Mouse (Mus musculus) thymus, adult 2 months (tissue): Measurements from ENCODE around the gene Hist1h3b. TPM values are rescaled to one million over a fixed set of nuclear protein-coding genes. Genes with fewer than 3 reads are reported as not detected.
A peak's percentile ranks its signal among the peaks of the same experiment; 100 is the strongest.

ENCODE experiments used
- DNase-seq: peaks from one replicate; pipeline ENCODE4 v3.0.0; 2021
- H3K27ac ChIP-seq: fragments of 200-500 bp; 2 replicates; pipeline ENCODE4 v1.5.1; 2012; ENCODE audit warnings: low read length, control low read depth; ENCODE audit not compliant: control insufficient read depth, insufficient read depth
- H3K27me3 ChIP-seq: fragments of 200-500 bp; 2 replicates; pipeline ENCODE4 v1.6.1; 2012; ENCODE audit warnings: mild to moderate bottlenecking, low read length, moderate library complexity, mixed read lengths; ENCODE audit not compliant: control insufficient read depth, insufficient read depth
- H3K36me3 ChIP-seq: fragments of 200-500 bp; 2 replicates; pipeline ENCODE4 v1.6.1; 2012; ENCODE audit warnings: mild to moderate bottlenecking, low read length, moderate library complexity; ENCODE audit not compliant: control insufficient read depth, insufficient read depth
- H3K4me1 ChIP-seq: fragments of 200-500 bp; replicated peaks from 2 replicates; pipeline ENCODE4 v1.6.1; 2012; ENCODE audit warnings: low read length; ENCODE audit not compliant: control insufficient read depth, insufficient read depth
- H3K4me3 ChIP-seq: fragments of 200-500 bp; 2 replicates; pipeline ENCODE4 v1.5.1; 2012; ENCODE audit warnings: mild to moderate bottlenecking, low read length, control low read depth, moderate library complexity; ENCODE audit not compliant: control insufficient read depth, insufficient read depth
- CTCF ChIP-seq: fragments of 200-500 bp; IDR thresholded peaks from 2 replicates; pipeline ENCODE4 v1.5.1; 2012; ENCODE audit warnings: mild to moderate bottlenecking, control low read depth, low read length, moderate library complexity, borderline replicate concordance; ENCODE audit not compliant: control insufficient read depth, poor library complexity, insufficient read depth; ENCODE audit errors: extremely low read depth
- POLR2A ChIP-seq: fragments of 200-500 bp; IDR thresholded peaks from 2 replicates; pipeline ENCODE4 v1.6.1; 2012; ENCODE audit warnings: mild to moderate bottlenecking, low read length, control low read depth, moderate library complexity; ENCODE audit not compliant: control insufficient read depth, poor library complexity, insufficient read depth; ENCODE audit errors: extremely low read depth
- WGBS: fragments of 180-500 bp; shearing (Covaris S2); methylation state at CpG from one replicate; pipeline ENCODE4 v1.1.7; 2018; 5-methylcytosine and 5-hydroxymethylcytosine counted together
- polyA plus RNA-seq: library from polyadenylated mRNA; depleted of rRNA; stranded (reverse); fragments of >200 nt; gene quantifications from 2 replicates; pipeline ENCODE4 v1.2.3, GENCODE M21; 2012

The Hist1h3b gene
- polyA plus RNA-seq, 1 experiment, result 529 TPM

DNA sequence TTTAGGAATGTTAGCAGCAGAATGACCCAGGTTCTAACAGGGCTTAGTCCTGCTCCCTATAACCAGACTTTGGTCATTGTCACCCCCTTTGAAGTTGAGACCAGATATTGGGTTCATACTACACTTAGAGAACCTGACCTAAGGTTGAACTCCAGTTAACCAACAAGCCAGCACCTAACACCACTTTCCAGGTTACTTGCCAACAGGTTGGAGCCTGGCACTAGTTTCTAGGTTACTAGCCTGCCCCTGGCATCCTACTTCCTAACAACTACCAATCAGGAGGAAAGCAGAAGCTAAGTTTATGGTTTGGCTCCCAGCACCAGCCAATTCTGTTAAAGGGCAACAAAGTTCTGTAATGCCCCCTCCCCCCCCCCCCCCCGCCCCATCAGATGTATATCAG lies 26.9 kb upstream of the Hist1h3b start:
- no peak for DNase-seq
- no peak for TF ChIP-seq POLR2A
- Histone ChIP-seq H3K4me3 (no peak overlapping the region), H3K4me1 (peaks cover 18% of the 10 kb centered on the region), H3K36me3 (no peaks in the 10 kb centered on the region), H3K27ac (no peak overlapping the region), H3K27me3 (no peaks in the 10 kb centered on the region)
- whole genome bisulfite sequencing, result 86% methylated on average over 1 of the region's 1 CpGs

DNA sequence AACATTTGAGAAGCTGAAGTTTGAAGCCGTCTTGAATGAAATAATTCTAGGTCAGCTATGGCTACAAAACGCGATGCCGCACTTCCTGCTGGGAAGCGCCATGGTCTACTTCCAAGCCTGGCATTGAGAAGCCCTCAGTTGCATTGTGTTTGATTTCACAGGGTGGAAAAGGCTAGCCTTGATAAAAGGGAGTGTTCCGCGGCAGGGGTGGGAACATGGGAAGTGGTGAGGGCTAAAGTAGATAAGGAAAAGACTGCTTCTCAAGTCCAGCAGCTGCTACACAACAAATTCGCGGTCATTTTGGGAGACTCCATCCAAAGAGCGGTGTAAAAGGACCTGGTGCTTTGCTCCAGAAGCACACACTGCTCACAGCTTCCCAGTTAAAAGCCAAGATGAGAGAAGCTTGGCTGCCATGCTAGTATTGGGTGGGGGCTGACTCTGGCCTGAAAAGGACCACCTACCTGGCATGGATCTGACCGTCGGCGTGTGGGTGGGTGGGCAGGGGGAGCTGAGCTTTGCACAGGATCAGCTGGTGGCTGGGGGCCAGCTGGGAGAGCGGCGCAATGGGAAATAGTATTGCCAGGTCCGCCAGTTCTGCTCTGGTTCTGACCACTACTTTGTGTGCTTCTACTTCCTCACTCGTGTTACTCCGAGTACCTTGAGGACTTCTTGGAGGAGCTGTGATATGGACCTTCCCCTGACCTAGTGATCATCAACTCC lies 23.4 kb upstream of the Hist1h3b start:
- Histone ChIP-seq H3K4me1 (peaks cover 18% of the 10 kb centered on the region), H3K27me3 (no peaks in the 10 kb centered on the region), H3K36me3 (no peaks in the 10 kb centered on the region), H3K4me3 (no peak overlapping the region), H3K27ac (peak overlapping the region; percentile 4; the same call in 1 of the 2 replicates)
- no peak for TF ChIP-seq CTCF
- no peak for TF ChIP-seq POLR2A
- 81% methylated on average over 18 of the region's 18 CpGs for WGBS
- DNase-seq, result no peak

DNA sequence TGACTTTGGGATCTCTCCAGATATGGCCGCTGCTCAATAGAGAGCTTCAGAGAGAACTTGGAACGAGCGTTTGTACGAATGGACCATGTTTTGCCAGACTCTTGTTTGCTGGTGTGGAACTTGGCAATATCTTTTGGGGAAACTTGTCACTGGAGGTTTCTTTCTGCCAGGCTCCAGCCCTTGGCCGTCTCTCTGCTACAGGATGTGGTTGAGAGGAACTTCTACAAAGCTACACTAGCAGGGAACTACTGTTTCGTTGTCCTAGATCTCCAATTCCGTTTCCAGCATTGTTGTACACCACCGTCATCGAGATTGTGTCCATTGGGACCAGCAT lies 22.9 kb upstream of the Hist1h3b start:
- Histone ChIP-seq H3K4me3 (no peak overlapping the region), H3K36me3 (no peaks in the 10 kb centered on the region), H3K27ac (peak overlapping the region; percentile 53), H3K27me3 (no peaks in the 10 kb centered on the region), H3K4me1 (peaks cover 18% of the 10 kb centered on the region)
- 18% methylated on average over 9 of the region's 9 CpGs for WGBS
- no peak for DNase-seq
- TF ChIP-seq CTCF (no peak), POLR2A (no peak)

DNA sequence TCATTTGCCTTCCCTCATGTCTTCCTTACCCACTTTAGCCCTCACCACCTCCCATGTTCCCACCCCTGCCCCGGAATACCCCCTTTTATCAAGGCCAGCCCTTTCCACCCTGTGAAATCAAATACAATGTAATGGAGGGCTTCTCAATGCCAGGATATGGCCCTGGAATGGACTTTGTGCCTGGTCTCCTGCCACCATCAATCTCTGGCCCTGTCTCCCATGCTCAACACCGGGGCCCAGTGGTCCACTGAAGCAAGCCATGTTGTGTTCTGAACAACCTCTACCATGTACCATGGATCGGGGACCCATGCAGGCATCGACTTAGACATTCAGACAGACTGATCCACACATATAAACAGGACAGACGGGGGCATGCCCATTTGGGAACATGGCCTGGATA lies 22.4 kb upstream of the Hist1h3b start:
- Histone ChIP-seq H3K27ac (peak overlapping the region; percentile 53; the same call in 1 of the 2 replicates), H3K4me3 (no peak overlapping the region), H3K27me3 (no peaks in the 10 kb centered on the region), H3K4me1 (peaks cover 18% of the 10 kb centered on the region), H3K36me3 (no peaks in the 10 kb centered on the region)
- DNase-seq, result no peak
- TF ChIP-seq POLR2A (no peak), CTCF (no peak)
- WGBS, result 96% methylated on average over 5 of the region's 5 CpGs

DNA sequence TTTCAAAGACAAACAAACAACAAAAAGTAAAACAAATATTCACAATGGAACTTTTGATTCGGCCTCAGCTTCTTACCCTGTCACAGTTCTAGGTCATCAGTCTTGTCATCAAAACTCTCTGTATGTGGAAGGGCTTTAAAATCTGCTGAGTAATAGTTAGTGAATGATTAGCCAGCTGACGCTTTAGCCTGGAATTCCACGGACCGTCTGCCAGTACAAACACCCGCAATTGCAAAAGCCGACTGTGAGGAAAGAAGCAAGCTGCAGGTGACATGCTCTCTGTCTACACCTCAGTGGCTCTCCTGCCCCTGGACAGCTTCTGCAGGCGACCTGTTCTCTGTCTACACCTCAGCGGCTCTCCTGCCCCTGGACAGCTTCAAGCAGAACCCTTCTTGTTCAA lies 21.6 kb upstream of the Hist1h3b start:
- no peaks in the 10 kb centered on the region for H3K36me3 ChIP-seq
- H3K27me3 ChIP-seq, result no peaks in the 10 kb centered on the region
- WGBS, result 90% methylated on average over 8 of the region's 8 CpGs
- H3K4me1 ChIP-seq, result peaks cover 18% of the 10 kb centered on the region
- DNase-seq, result no peak
- H3K4me3 ChIP-seq, result no peak overlapping the region
- no peak for TF ChIP-seq CTCF
- no peak overlapping the region for H3K27ac ChIP-seq

DNA sequence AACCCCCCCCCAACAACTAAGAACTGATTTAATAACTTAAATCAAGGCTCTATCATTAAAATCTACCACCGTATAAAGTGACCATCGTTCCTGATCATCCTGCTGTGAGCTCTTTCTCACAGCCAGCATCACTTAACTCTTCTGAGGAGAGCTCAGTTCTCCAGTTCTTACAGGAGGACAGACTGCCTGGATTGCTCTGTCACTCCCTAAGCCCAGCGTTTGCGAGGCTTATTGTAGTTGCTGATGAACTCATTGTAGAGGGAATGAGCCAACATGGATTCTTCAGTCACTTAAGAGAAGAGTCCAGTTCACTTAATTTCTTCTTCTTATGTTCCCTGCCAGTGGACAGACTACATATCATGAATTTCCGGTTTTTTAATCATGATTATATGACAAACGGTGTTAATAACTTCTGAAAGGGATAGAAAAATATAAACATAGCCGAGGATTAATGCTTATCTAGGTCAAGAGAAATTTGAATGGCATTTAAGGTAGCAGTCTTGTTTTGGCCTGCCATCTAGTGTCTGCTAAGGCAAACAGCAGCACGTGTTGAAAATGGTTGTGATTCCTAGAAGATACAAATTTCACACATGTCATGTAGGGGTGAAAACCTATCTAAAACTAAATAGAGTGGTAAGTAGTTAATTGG lies 19.8 kb upstream of the Hist1h3b start:
- WGBS, result 34% methylated on average over 8 of the region's 8 CpGs
- DNase-seq, result peak; percentile 46
- H3K36me3 ChIP-seq, result no peaks in the 10 kb centered on the region
- H3K4me3 ChIP-seq, result no peak overlapping the region
- H3K27ac ChIP-seq, result no peak overlapping the region
- TF ChIP-seq CTCF (no peak), POLR2A (no peak)
- peaks cover 18% of the 10 kb centered on the region for H3K4me1 ChIP-seq
- H3K27me3 ChIP-seq, result no peaks in the 10 kb centered on the region

DNA sequence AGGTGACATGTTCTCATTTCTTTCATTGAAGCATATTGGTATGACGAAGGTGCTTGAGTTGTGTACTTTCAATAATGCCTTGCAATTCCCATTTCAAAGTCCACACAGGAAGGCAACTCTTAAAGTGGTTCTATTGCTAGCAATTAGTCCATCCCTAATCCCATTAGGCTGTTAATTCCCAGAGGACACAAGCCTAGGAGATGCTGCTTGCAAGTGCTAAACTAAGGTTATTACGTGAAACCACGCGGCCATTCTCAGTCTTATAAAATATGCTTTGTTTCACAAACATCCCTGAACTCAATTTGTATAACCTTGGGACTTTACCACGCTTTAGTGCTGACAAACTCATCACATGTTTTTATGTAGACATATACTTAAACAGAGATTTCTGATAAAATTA lies 15.0 kb upstream of the Hist1h3b start:
- DNase-seq, result no peak
- no peak overlapping the region for H3K4me3 ChIP-seq
- H3K36me3 ChIP-seq, result no peaks in the 10 kb centered on the region
- H3K4me1 ChIP-seq, result no peaks in the 10 kb centered on the region
- 98% methylated on average over 5 of the region's 5 CpGs for WGBS
- no peaks in the 10 kb centered on the region for H3K27me3 ChIP-seq
- no peak overlapping the region for H3K27ac ChIP-seq
- no peak for TF ChIP-seq POLR2A
